Mouse (Mus musculus) inflammation-experienced regulatory T-cells (primary cell): Measurements from ENCODE around the gene Bcl9l. TPM values are rescaled to one million over a fixed set of nuclear protein-coding genes. Genes with fewer than 3 reads are reported as not detected.

Source experiments
- polyA plus RNA-seq, 2 experiments: library from polyadenylated mRNA; unstranded; fragments of 100-300 nt; shearing (Covaris generic); gene quantifications; one replicate each; pipeline ENCODE4 v1.2.1; 2017

The Bcl9l gene
- 10 to 100 TPM; 20.6 to 24.6 TPM for polyA plus RNA-seq

DNA sequence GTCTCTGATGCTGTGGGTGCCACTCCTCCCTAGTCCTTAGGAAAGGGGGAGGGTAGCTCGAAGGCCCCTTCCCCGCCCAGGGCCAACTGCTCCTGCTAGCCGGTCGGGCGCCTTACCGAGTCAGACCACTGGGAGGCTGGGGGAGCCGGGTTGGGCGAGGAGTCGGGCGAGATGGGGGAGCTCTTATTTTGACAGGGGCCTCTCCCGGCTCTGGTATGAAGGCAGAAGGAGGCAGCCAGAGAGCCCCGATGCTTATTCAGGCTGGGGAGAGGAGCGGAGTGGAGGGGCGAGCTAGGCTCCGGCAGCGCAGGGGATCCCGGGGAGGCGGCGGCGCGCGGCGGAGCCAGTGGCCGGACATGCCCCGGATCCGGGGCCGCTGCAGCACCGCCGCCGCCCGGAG is at the start of gene Bcl9l:
Gene Bcl9l (plus strand): TSS at position 274 of the 400 bp plus-strand sequence.

DNA sequence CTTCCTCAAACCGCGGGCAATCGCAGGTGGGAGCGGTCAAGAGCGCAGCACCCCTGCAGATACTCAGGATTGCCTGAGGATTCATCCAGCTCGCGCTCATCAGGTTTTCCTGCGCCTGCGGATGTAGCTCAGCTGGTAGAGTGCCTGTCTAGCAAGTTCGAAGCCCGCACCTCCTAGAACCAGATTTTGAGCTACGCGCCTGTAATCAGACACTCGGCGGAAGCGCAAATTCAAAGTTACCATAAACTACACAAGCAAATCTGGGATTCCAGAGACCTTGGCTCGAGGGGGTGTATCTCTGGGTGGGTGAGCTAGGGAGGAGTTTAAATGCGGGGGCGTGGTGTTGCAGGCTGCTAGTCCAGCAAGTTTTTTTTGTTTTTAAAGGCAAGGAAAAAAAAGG is 41.7 kb upstream of the Bcl9l start, which contains the start of gene Foxr1:
Gene Foxr1 (minus strand): TSS at position 176 of the 400 bp plus-strand sequence.

DNA sequence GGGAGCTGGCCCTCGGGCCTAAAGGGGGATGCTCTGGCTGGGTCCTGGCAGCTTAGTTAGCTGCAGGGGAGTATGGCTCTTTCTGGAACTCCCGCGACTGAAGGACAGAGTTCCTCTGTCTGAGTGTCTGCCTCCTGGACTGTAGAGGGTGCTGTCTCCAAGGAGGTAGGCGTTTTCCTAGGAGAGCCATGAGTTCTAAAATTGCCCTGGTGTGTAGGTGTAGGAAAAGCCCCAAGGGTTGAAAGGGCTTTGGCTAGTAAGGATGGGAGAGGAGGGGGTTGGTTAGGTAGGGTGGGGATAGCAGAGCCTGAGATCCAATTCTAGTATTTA is 27.8 kb upstream of the Bcl9l start, which contains the start of gene Upk2:
Gene Upk2 (minus strand): TSS at position 86 of the 330 bp plus-strand sequence.

Other genes starting within 250 kb of the Bcl9l start
- gene Cbl, start 248.8 kb upstream of the Bcl9l start, polyA plus RNA-seq, result 10 to 100 TPM; 26.8 to 44.8 TPM
- not detected for gene Ccdc153, start 242.1 kb upstream of the Bcl9l start, polyA plus RNA-seq
- gene Pdzd3, start 231.4 kb upstream of the Bcl9l start, polyA plus RNA-seq, result under 1 TPM in 1 of 2 experiments, not detected in 1; 0.52 TPM
- 10 to 100 TPM; 11.3 to 16.4 TPM for gene Nlrx1, start 214.2 kb upstream of the Bcl9l start, polyA plus RNA-seq
- gene Abcg4, start 194.2 kb upstream of the Bcl9l start, polyA plus RNA-seq, result 1 to 10 TPM in 1 of 2 experiments, not detected in 1; 1.8 TPM
- 10 to 100 TPM; 23.9 to 26.8 TPM for gene Hinfp, start 177.2 kb upstream of the Bcl9l start, polyA plus RNA-seq
- 10 to 100 TPM; 14.2 to 23.6 TPM for gene C2cd2l, start 162.5 kb upstream of the Bcl9l start, polyA plus RNA-seq
- gene Dpagt1, start 156.8 kb upstream of the Bcl9l start, polyA plus RNA-seq, result 10 to 100 TPM; 22.6 to 23.7 TPM
- gene H2afx, start 148.1 kb upstream of the Bcl9l start, polyA plus RNA-seq, result 10 to 100 TPM; 65.6 to 69.5 TPM
- gene Hmbs, start 138.6 kb upstream of the Bcl9l start, polyA plus RNA-seq, result 10 to 100 TPM; 30.2 to 35.7 TPM
- 10 to 100 TPM; 58.3 to 75.2 TPM for gene Vps11, start 121.2 kb upstream of the Bcl9l start, polyA plus RNA-seq
- gene Hyou1, start 103.3 kb upstream of the Bcl9l start, polyA plus RNA-seq, result 10 to 100 TPM; 14.3 to 22.9 TPM
- gene Slc37a4, start 86.0 kb upstream of the Bcl9l start, polyA plus RNA-seq, result 10 to 100 TPM; 25.8 to 34.7 TPM
- 1,000 to 10,000 TPM; 1,442 to 1,600 TPM for gene Rps25, start 75.7 kb upstream of the Bcl9l start, polyA plus RNA-seq
- gene Trappc4, start 75.2 kb upstream of the Bcl9l start, polyA plus RNA-seq, result 100 to 1,000 TPM; 121 to 140 TPM
- gene Ccdc84, start 64.3 kb upstream of the Bcl9l start, polyA plus RNA-seq, result 10 to 100 TPM; 52.3 to 59.9 TPM
- gene Foxr1, start 41.7 kb upstream of the Bcl9l start, polyA plus RNA-seq, result under 1 TPM in 1 of 2 experiments, not detected in 1; 0.15 TPM
- under 1 TPM in 1 of 2 experiments, not detected in 1; 0.70 TPM for gene Upk2, start 27.8 kb upstream of the Bcl9l start, polyA plus RNA-seq
- 10 to 100 TPM in 1 of 2 experiments, 1 to 10 TPM in 1; 7.7 to 67.4 TPM for gene Cxcr5, start 79.1 kb downstream of the Bcl9l start, polyA plus RNA-seq
- gene Ddx6, start 122.1 kb downstream of the Bcl9l start, polyA plus RNA-seq, result 10 to 100 TPM; 25.6 to 34.3 TPM
- gene Treh, start 190.4 kb downstream of the Bcl9l start, polyA plus RNA-seq, result under 1 TPM; 0.31 to 0.53 TPM